Mouse (Mus musculus) fibroblast of lung, adult 2 months (primary cell): ENCODE data around the gene Ccdc28a.

Source experiments
- DNase-seq: peaks from one replicate; pipeline ENCODE4 v3.0.0-alpha.2; 2011; ENCODE audit warnings: low read depth

The Ccdc28a gene

GRCm38 (mm10) chr10:18194156-18194555 is 40.6 kb downstream of the Ccdc28a start:
- DNase-seq = no peak

DNA sequence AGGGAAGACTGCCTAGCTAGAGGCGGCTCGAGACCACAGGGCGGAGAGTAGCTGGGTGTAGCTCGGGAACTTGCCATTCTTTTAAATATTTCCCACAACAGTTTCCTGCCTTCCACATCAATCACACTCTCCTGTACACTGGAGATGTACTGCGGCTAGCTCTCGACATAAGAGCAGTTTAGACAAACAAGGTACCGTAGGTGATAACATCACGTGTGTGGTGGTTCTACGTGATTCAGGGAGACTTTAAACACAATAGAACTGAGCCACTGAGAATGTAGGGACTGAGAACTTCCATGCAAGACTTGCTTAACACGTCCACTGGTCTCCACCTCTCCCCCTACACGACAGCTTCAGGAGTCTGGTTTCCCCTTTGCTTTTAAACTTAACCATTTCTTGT is 41.6 kb downstream of the Ccdc28a start:
- no peak for DNase-seq

DNA sequence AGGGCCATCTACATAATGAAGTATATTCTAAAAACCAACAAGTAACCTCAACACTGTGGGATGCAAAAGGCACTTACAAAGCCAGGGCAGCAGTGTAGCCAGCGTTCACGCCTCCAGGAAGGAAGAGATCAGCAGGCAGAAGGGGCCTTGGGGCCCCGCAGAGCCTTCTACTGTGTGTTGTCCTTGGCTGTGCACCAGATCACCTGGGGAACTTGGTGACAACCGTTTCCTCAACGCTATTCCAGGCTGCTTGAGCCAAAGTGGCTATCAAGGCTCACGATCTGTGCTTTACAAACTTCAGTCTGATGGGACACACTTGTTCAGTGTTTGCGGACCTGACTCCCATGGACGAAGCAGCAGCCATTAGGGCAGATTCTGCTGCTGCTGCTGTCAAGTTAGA is 43.1 kb downstream of the Ccdc28a start:
- no peak for DNase-seq

DNA sequence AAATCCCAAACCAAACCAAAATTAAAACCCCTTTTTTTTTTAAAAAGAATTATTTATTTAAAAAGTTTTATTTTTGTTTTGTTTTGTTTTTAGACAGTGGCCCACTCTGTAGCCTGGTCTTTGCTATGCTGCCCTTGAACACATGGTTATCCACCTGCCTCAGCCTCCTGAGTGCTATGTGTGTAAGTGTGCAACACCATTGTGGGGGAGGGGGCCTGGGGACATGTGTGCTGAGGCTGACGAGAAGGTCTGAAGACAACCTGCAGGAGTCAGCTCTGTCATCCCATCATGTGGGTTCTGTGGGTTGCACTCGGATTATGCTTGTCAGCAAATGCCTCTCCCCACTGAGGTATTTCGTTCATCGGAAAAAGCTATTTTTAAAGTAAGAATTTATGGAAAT is 45.3 kb downstream of the Ccdc28a start:
- no peak for DNase-seq

DNA sequence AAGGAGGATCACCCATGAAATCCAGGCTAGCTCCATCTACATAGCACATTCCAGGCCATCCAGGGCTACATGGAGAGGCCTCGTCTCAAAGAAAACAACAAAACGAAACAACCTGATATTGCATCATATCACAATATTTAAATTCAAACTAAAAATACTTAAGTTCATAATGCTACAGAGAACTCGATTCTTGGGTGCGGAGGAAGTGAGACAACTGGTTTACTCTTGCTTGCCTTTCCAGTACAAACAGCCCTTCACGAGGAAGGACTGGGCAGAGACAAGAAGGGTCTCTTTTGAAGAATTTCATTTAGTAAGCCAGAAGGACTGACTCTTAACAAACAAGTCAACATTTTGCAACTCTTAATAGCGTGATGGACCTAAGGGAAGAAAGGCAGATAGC is 46.2 kb downstream of the Ccdc28a start:
- no peak for DNase-seq

DNA sequence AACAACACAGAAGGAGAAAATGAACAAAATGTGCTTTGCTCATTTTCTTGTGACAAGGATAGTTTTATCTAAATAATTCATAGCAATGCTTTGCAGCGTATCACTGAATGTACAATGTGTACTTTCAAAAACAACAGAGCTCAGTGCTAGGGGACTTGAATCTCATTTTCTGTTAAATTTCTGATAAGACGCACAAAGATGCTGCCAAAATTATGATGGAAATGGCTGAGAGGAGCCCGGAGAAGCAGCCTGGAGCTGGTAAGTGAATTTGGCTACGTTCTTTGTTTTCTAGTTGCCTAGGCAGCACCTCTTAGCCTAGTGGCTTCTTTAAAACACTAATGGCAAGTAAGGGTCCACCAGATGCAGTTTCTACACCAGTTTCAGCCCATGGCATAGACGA is 52.6 kb downstream of the Ccdc28a start:
- DNase-seq = no peak

DNA sequence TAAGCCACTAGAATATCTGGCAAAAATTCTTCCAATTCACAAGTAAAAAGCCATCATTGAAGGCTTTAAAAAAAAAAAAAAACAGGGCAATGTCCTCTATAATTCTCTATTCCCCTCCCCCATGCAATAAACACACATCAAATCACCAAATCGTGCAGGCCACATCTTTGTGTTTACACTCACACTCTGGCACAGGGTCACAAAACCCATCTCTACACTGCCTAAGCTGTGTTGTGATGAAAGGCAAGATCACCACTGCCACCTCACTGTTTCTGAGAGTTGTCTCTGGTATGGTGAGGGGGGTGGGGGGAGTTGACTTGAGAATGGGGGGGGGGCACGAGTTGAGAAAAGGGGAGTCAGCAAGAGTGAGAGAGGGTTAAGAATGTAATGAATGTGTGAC is 57.5 kb downstream of the Ccdc28a start:
- DNase-seq = no peak

- no peak for DNase-seq
These were observed 58.1 kb downstream of the Ccdc28a start for GRCm38 (mm10) chr10:18176722-18177121.

DNA sequence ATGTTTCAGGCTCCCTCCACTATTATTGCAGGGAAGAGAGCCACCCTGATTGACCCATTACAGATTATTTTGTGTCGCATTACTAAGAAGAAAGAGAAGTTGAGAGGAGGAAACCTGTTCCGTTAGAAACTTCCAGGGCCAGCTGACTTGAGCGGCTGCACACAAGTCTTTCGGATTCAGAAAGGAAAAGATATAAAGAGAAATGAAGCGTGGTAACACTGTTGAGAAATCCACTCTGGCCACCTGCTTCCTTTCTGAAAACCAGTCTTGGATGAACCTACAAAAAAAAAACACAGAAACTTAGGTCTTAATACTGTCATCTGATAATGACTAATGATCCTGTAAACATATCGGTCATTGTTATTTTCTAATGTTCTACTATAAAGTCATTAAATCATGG is 59.7 kb downstream of the Ccdc28a start:
- no peak for DNase-seq
